Mouse (Mus musculus) megakaryocyte, adult 5-6 weeks (primary cell): ENCODE measurements around the gene Xkr7. TPM values are rescaled to one million over a fixed set of nuclear protein-coding genes. Genes with fewer than 3 reads are reported as not detected.

Source experiments
- total RNA-seq, 2 experiments: library from RNA; stranded (forward) in 1 of 2; stranded (reverse) in 1 of 2; fragments of 153-499, 151-499 nt in 1 of 2; fragments of 221-1000, 200-1000 nt in 1 of 2; gene quantifications; 2 replicates each; pipeline versions ENCODE4 v1.2.3 to v1.2.4; 2015 to 2017

The Xkr7 gene
- total RNA-seq, 2 experiments from 2014 or later = not detected

Other genes starting within 250 kb of the Xkr7 start
- gene Bcl2l1, start 200.1 kb upstream of the Xkr7 start, total RNA-seq (2015) = 7.1 and 9.3 TPM in 2 replicates
- 9.3 and 12.8 TPM in 2 replicates for gene Bcl2l1, start 200.1 kb upstream of the Xkr7 start, total RNA-seq (2017)
- 102 TPM in 2 replicates for gene Tpx2, start 183.9 kb upstream of the Xkr7 start, total RNA-seq (2015)
- gene Tpx2, start 183.9 kb upstream of the Xkr7 start, total RNA-seq (2017) = 122 and 126 TPM in 2 replicates
- gene Mylk2, start 120.5 kb upstream of the Xkr7 start, total RNA-seq (2015) = not detected in 2 replicates
- gene Mylk2, start 120.5 kb upstream of the Xkr7 start, total RNA-seq (2017) = not detected in 2 replicates
- gene Foxs1, start 98.6 kb upstream of the Xkr7 start, total RNA-seq (2015) = not detected in 2 replicates
- gene Foxs1, start 98.6 kb upstream of the Xkr7 start, total RNA-seq (2017) = not detected in 2 replicates
- not detected in 2 replicates for gene Dusp15, start 80.2 kb upstream of the Xkr7 start, total RNA-seq (2015)
- gene Dusp15, start 80.2 kb upstream of the Xkr7 start, total RNA-seq (2017) = not detected in 2 replicates
- gene Ttll9, start 69.4 kb upstream of the Xkr7 start, total RNA-seq (2015) = 0.38 TPM in 1 of 2 replicates, not detected in the other
- 0.28 TPM in 1 of 2 replicates, not detected in the other for gene Ttll9, start 69.4 kb upstream of the Xkr7 start, total RNA-seq (2017)
- 34.0 and 38.6 TPM in 2 replicates for gene Pdrg1, start 16.4 kb upstream of the Xkr7 start, total RNA-seq (2015)
- gene Pdrg1, start 16.4 kb upstream of the Xkr7 start, total RNA-seq (2017) = 80.2 and 129 TPM in 2 replicates
- gene Ccm2l, start 34.1 kb downstream of the Xkr7 start, total RNA-seq (2015) = 0.59 TPM in 1 of 2 replicates, not detected in the other
- gene Ccm2l, start 34.1 kb downstream of the Xkr7 start, total RNA-seq (2017) = 0.22 TPM in 1 of 2 replicates, not detected in the other
- gene Hck, start 76.6 kb downstream of the Xkr7 start, total RNA-seq (2015) = 207 and 212 TPM in 2 replicates
- 279 and 282 TPM in 2 replicates for gene Hck, start 76.6 kb downstream of the Xkr7 start, total RNA-seq (2017)
- gene Tm9sf4, start 129.5 kb downstream of the Xkr7 start, total RNA-seq (2015) = 50.1 and 56.9 TPM in 2 replicates
- 78.7 and 85.5 TPM in 2 replicates for gene Tm9sf4, start 129.5 kb downstream of the Xkr7 start, total RNA-seq (2017)
- 5.6 and 6.2 TPM in 2 replicates for gene Tspyl3, start 193.6 kb downstream of the Xkr7 start, total RNA-seq (2015)
- gene Tspyl3, start 193.6 kb downstream of the Xkr7 start, total RNA-seq (2017) = 4.0 and 6.5 TPM in 2 replicates
- 40.6 and 43.8 TPM in 2 replicates for gene Plagl2, start 209.6 kb downstream of the Xkr7 start, total RNA-seq (2015)
- 5.7 and 9.1 TPM in 2 replicates for gene Plagl2, start 209.6 kb downstream of the Xkr7 start, total RNA-seq (2017)
- gene Pofut1, start 209.7 kb downstream of the Xkr7 start, total RNA-seq (2015) = 6.2 and 8.1 TPM in 2 replicates
- gene Pofut1, start 209.7 kb downstream of the Xkr7 start, total RNA-seq (2017) = 12.2 and 12.8 TPM in 2 replicates